Mouse (Mus musculus) NIH3T3 (cell line): ENCODE results near the gene Selenop.
A peak's percentile ranks its signal among the peaks of the same experiment; 100 is the strongest.

Experiments used
- DNase-seq: peaks from one replicate; pipeline ENCODE4 v3.0.0-alpha.2; 2012; ENCODE audit warnings: low read depth

Selenop gene

GRCm38 (mm10) chr15:3270646-3271077 lies 2.3 kb downstream of the Selenop start:
- peak; percentile 85 for DNase-seq

- DNase-seq: peak; percentile 36
Measured at GRCm38 (mm10) chr15:3271216-3271615, 2.9 kb downstream of the Selenop start.

- DNase-seq: no peak
Measured at GRCm38 (mm10) chr15:3273191-3273590, 4.8 kb downstream of the Selenop start.

GRCm38 (mm10) chr15:3277391-3277790 lies 9.0 kb downstream of the Selenop start:
- no peak for DNase-seq

DNA sequence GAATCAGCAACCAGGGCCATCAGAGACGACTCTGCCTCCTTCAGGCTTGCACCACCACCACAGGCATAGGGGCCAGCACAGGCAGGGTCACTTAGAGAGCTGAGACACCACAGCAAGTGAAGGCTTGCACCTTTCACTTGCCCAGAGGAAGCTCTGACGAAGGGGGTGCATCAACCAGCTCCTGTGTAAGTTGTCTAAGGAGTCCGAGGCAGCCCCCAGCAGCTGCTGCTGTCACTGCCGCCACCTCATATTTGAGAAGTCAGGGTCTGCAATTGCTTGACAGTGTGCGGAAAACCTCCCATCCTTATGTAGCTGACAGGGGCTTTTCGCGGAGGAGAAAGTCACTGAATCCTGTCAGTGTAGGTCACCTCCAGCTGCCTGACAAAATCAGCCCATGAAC lies 10.9 kb downstream of the Selenop start:
- DNase-seq: no peak

DNA sequence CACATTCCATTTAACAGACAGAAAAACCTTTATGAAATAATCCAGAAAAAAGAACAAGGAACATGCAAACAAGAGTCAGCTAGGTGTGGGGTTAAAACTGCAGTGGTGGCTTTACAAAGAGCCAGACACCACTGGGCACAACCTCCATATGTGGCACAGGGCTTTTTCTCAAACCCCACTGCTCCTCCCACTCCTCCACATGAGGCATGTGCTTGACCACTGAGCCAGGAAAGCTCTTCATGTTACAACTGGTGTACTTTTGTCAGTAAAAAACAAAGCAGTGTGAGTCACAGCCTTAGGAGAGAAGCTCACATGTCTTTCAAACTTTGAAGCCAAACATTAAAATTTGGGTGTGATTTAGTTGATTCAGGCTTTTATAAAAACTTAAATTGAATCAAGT lies 12.9 kb downstream of the Selenop start:
- DNase-seq: peak; percentile 37

DNA sequence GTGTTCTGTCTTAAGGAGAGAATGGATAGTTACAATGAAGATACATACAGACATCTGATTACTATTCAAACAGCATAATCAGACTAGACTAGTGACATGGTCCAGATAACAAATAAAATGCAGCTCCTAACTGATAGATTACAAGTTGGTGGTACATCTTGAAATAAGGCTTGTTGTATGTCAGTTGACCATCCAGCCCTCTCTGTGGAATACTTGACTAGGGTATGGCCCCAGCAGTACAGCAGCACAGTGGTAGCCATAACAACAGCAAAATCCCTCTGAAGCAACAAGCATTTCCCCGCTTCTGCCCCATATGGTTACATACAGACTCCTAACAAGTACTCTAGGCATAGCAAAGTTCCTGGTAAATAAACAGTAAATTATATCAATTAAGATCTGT lies 13.4 kb downstream of the Selenop start:
- no peak for DNase-seq

DNA sequence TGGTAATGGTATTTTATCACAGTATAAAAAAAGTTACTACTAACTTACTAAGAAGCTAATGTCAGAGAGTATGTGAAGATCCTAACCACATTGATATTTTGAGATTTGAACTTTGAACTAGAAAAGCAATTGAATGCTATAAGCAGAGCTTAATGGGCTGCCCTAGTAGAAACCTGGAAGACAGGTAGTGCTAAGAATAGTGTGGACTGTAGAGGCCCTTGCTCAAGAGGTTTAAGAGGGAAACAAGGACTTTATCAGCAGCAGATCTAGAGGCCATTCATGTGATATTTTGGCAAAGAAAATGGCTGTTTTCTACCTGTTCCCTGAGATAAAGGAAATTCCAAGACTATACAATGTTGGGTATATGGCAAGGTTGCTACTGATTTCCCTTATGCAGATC lies 17.7 kb downstream of the Selenop start:
- DNase-seq: no peak

GRCm38 (mm10) chr15:3290435-3290834 lies 22.1 kb downstream of the Selenop start:
- DNase-seq: no peak

GRCm38 (mm10) chr15:3293477-3293876 lies 25.1 kb downstream of the Selenop start:
- DNase-seq: no peak

DNA sequence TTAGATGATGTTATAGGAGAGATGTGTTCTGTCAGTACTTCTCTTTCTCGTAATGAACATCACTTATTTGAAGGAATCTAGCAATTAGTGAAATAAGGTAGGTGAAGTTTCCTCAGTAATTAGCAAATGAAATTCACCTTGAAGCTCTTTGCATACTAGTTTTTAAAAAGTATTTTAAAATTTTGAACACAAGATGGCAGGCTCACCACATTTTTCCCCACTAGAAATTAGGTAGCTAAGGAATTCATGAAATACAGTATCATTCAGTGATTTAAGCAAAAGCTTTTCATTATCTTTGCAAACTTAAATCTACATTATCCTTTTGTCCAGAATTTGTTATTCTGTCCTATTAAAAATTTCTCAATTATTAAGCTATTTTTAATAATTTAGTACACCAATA lies 27.6 kb downstream of the Selenop start:
- peak; percentile 63 for DNase-seq

- no peak for DNase-seq
Measured at GRCm38 (mm10) chr15:3297615-3298014, 29.3 kb downstream of the Selenop start.

DNA sequence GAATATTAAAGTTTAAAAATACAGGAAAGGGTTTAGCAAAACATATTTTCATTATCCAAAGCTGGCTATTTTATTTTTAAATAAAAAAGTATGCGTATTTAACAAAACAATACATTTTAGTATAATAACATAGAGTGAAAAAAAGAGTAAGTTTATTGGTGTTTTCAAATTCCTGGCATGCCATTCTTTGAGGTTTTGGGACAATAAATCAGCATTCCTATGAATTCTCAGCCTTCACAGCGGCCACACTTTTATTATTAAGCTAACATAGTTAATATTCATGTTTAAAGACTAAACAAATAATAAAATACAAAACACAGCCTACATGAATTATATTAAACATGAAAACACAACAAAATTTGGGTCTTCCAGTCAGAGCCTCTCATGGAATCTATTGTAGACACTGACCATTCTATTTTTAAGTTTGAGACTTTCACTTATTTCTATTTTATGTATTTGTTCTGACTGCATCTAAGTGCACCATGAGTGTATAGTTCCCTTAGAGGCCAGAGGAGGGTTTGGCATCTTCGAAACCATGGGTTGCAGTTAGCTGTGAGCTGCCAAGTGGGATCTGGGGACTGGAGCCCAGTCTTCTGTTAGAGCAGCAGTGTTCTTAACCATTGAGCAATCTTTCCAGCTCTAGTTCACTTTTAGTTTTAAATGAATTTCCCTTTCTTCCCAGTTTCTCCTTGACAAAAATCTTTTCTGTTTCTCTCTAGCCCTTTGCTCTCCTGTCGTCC lies 32.2 kb downstream of the Selenop start:
- peak; percentile 33 for DNase-seq

- DNase-seq: no peak
Measured at GRCm38 (mm10) chr15:3303426-3303825, 35.1 kb downstream of the Selenop start, which contains the start of gene Ccdc152. TSS of gene Ccdc152 (minus strand) at chr15:3303526.

- no peak for DNase-seq
Measured at GRCm38 (mm10) chr15:3309856-3310255, 41.5 kb downstream of the Selenop start.

DNA sequence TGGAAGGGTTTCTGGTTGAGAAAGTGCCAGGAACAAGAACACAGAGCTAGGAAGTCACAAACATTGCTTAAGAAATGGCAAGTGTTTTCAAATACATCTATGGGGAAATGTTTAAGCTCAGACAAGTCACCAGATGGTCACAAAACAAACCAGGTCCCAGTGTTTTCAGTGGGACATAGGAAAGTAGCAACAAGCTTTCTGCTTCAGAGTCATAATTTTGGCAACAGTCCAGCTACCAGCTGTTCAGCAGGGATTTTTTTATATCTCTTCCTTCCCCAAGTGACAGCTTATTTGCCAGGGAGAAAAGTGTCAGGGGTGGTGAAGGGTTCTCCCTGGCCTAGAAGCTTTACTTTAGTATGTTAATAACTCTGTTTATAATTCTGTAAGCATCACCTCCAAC lies 44.6 kb downstream of the Selenop start:
- peak; percentile 12 for DNase-seq

- DNase-seq: no peak
Measured at GRCm38 (mm10) chr15:3316617-3317016, 48.3 kb downstream of the Selenop start.

DNA sequence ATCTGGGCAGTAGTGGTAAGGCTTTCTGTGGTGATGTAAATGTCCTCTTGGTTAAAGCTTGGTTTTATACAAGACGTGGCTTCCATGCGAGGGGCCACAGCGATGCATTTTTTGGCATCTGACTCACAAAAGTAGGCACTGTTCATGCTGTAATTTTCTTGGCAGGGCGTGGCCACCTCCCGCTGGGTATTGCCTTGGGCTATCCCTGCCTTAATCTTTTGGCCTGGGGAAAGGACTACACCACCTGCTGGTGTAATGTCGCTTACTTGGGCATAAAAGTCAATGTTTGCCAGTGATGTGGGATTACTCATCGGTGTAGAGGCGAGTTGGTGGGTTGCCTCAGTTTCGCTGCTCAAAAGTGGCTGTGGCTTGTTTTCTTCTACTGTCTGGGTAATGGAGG lies 51.6 kb downstream of the Selenop start:
- no peak for DNase-seq

DNA sequence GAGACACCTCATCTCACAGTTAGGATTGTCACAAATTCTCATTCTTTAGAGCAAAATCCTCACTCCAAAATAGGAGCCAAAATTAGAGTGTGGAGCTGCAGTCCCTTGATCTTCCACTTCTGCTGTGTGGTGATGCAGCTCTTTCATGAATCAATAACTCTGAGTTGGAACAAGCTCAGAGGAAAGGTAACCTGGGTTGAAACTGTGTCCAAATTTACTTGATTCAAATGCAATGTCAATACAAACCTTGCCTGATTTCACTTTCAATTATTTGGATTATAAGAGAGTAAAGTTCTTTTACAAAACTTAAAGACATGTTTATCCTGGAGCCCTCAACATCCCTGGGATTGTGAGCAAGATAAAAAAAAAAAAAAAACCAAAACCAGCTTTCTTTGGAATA lies 54.7 kb downstream of the Selenop start:
- DNase-seq: no peak
